Mouse (Mus musculus) embryonic facial prominence, embryonic 12.5 days (tissue): ENCODE results near the gene Akt2. TPM values are rescaled to one million over a fixed set of nuclear protein-coding genes. Genes with fewer than 3 reads are reported as not detected.
A peak's percentile ranks its signal among the peaks of the same experiment; 100 is the strongest.
"Not testable (repeated sequence)": the region's sequence is repeated elsewhere in the genome, so short reads cannot be mapped to it uniquely, and the experiment has no call there.

Experiments
- ATAC-seq: fragments of 200-750 bp; cut with Nextera tagmentation; 2 replicates; pipeline ENCODE4 v1.8.0; 2017; ENCODE audit not compliant: insufficient number of reproducible peaks, insufficient read depth, low FRiP score, low TSS enrichment
- H3K27ac ChIP-seq: fragments of 300-500 bp; sonication (generic); 2 replicates; pipeline ENCODE4 v1.5.1; 2016; ENCODE audit warnings: mild to moderate bottlenecking
- H3K27me3 ChIP-seq: fragments of 300-500 bp; sonication (generic); 2 replicates; pipeline ENCODE4 v1.6.1; 2016; ENCODE audit warnings: mild to moderate bottlenecking, moderate library complexity
- H3K36me3 ChIP-seq: fragments of 300-500 bp; sonication (generic); 2 replicates; pipeline ENCODE4 v1.6.1; 2016; ENCODE audit warnings: mild to moderate bottlenecking
- H3K4me1 ChIP-seq: fragments of 300-500 bp; sonication (generic); 2 replicates; pipeline ENCODE4 v1.6.1; 2016
- H3K4me2 ChIP-seq: fragments of 300-500 bp; sonication (generic); replicated peaks from 2 replicates; pipeline ENCODE4 v1.6.1; 2016; ENCODE audit warnings: mild to moderate bottlenecking, moderate library complexity
- H3K4me3 ChIP-seq: fragments of 300-500 bp; sonication (generic); 2 replicates; pipeline ENCODE4 v1.5.1; 2016; ENCODE audit warnings: mild to moderate bottlenecking
- H3K9ac ChIP-seq: fragments of 300-500 bp; sonication (generic); 2 replicates; pipeline ENCODE4 v1.6.1; 2016; ENCODE audit warnings: mild to moderate bottlenecking, moderate library complexity
- H3K9me3 ChIP-seq: fragments of 300-500 bp; sonication (generic); 2 replicates; pipeline ENCODE4 v1.6.1; 2016; ENCODE audit warnings: mild to moderate bottlenecking, moderate library complexity
- WGBS: fragments of 180-500 bp; shearing (Covaris S2); methylation state at CpG from one replicate; pipeline ENCODE4 v1.1.7; 2016; 5-methylcytosine and 5-hydroxymethylcytosine counted together
- polyA plus RNA-seq: library from polyadenylated mRNA; unstranded; fragments of >200 nt; fragmentation: Nextera tagmentation; extraction: Ambion mirVana; gene quantifications from 2 replicates; pipeline ENCODE4 v1.2.1, GENCODE M21; 2016

The Akt2 gene
- polyA plus RNA-seq, 1 experiment from 2014 or later = 114 TPM

GRCm38 (mm10) chr7:27627707-27628106, 36.4 kb downstream of the Akt2 start:
- H3K4me1 ChIP-seq = no peaks in the 10 kb centered on the region
- no peaks in the 10 kb centered on the region for H3K27me3 ChIP-seq
- 89% methylated on average over 7 of the region's 7 CpGs for WGBS
- no peak for ATAC-seq
- H3K9me3 ChIP-seq = no peaks in the 10 kb centered on the region
- H3K9ac ChIP-seq = no peak overlapping the region
- no peak overlapping the region for H3K27ac ChIP-seq
- peaks cover 89% of the 10 kb centered on the region for H3K36me3 ChIP-seq
- H3K4me3 ChIP-seq = no peak overlapping the region
- no peak overlapping the region for H3K4me2 ChIP-seq

- peaks cover 91% of the 10 kb centered on the region for H3K36me3 ChIP-seq
- H3K27ac ChIP-seq = no peak overlapping the region
- no peaks in the 10 kb centered on the region for H3K9me3 ChIP-seq
- H3K4me2 ChIP-seq = no peak overlapping the region
- no peak overlapping the region for H3K4me3 ChIP-seq
- ATAC-seq = no peak
- H3K4me1 ChIP-seq = no peaks in the 10 kb centered on the region
- 96% methylated on average over 6 of the region's 6 CpGs for WGBS
- no peaks in the 10 kb centered on the region for H3K27me3 ChIP-seq
- H3K9ac ChIP-seq = no peak overlapping the region
Observed at GRCm38 (mm10) chr7:27628190-27628589, 36.8 kb downstream of the Akt2 start.

DNA sequence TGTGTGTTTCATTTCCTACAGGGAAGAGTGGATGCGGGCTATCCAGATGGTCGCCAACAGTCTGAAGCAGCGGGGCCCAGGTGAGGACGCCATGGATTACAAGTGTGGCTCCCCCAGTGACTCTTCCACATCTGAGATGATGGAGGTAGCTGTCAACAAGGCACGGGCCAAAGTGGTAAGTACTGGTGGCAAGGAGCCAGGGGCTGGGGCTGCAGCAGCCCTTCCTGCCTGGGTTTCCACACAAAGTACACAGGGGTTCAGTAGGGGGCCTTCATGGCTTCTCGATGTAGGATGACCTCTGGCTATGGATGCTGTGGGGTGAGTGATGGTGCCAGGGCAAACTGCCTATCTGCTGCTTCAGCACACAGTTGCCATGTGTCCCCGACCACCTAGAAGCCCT, 37.5 kb downstream of the Akt2 start:
- 95% methylated on average over 7 of the region's 7 CpGs for WGBS

GRCm38 (mm10) chr7:27631439-27631838, 40.1 kb downstream of the Akt2 start:
- Histone ChIP-seq H3K4me2 (no peak overlapping the region), H3K9me3 (no peaks in the 10 kb centered on the region), H3K27me3 (no peaks in the 10 kb centered on the region), H3K9ac (no peak overlapping the region), H3K4me1 (no peaks in the 10 kb centered on the region), H3K4me3 (no peak overlapping the region), H3K36me3 (peaks cover 88% of the 10 kb centered on the region), H3K27ac (no peak overlapping the region)
- WGBS = 96% methylated on average over 4 of the region's 4 CpGs
- no peak for ATAC-seq

More for the DNA sequence above, 37.5 kb downstream of the Akt2 start:
- ATAC-seq, H3K9me3 ChIP-seq, H3K9ac ChIP-seq, H3K4me2 ChIP-seq, H3K27me3 ChIP-seq, H3K4me1 ChIP-seq, H3K4me3 ChIP-seq, H3K27ac ChIP-seq: not testable (repeated sequence)
- H3K36me3 ChIP-seq = peaks cover 89% of the 10 kb centered on the region

- Histone ChIP-seq H3K27me3 (no peaks in the 10 kb centered on the region), H3K4me2 (no peak overlapping the region), H3K9me3 (no peaks in the 10 kb centered on the region), H3K27ac (no peak overlapping the region), H3K36me3 (peaks cover 86% of the 10 kb centered on the region), H3K9ac (no peak overlapping the region), H3K4me3 (no peak overlapping the region), H3K4me1 (no peaks in the 10 kb centered on the region)
- ATAC-seq = no peak
- 94% methylated on average over 6 of the region's 6 CpGs for WGBS
Observed at GRCm38 (mm10) chr7:27633166-27633565, 41.8 kb downstream of the Akt2 start.

DNA sequence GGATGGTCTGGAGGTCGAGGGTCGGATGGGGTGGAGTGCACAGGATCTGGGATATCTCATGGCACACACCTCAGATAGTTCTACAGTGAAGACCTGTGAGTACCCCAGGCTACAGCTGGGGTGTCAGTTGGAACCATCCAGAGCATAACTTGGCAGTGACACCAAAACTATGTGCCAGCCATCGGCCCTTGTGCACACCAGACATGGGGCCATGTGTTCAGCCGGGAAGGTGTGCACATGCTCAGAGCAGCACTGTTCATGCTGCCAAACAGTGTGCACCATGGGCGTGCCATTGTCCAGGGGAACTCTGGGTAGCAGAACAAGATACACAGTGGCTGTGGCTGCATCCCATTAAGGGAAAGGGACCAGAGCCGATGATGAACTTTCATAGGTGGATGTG, 43.3 kb downstream of the Akt2 start:
- WGBS = 93% methylated on average over 6 of the region's 6 CpGs
- ATAC-seq = no peak
- Histone ChIP-seq H3K9ac (no peak overlapping the region), H3K27me3 (no peaks in the 10 kb centered on the region), H3K36me3 (peaks cover 75% of the 10 kb centered on the region), H3K9me3 (no peaks in the 10 kb centered on the region), H3K27ac (no peak overlapping the region), H3K4me3 (no peak overlapping the region), H3K4me1 (no peaks in the 10 kb centered on the region), H3K4me2 (no peak overlapping the region)

GRCm38 (mm10) chr7:27635094-27635493, 43.7 kb downstream of the Akt2 start:
- H3K9me3 ChIP-seq, H3K27ac ChIP-seq, ATAC-seq, H3K4me2 ChIP-seq, H3K4me1 ChIP-seq, H3K9ac ChIP-seq, H3K27me3 ChIP-seq, H3K4me3 ChIP-seq: not testable (repeated sequence)
- WGBS = 92% methylated on average over 2 of the region's 2 CpGs
- H3K36me3 ChIP-seq = peaks cover 75% of the 10 kb centered on the region

GRCm38 (mm10) chr7:27644471-27644870, 53.1 kb downstream of the Akt2 start:
- Histone ChIP-seq H3K4me2 (no peak overlapping the region), H3K27me3 (no peaks in the 10 kb centered on the region), H3K36me3 (peaks cover 6% of the 10 kb centered on the region; the same call in 1 of the 2 replicates), H3K9ac (no peak overlapping the region), H3K4me1 (no peaks in the 10 kb centered on the region), H3K9me3 (no peaks in the 10 kb centered on the region), H3K27ac (no peak overlapping the region), H3K4me3 (no peak overlapping the region)
- WGBS = 50% methylated on average over 1 of the region's 1 CpGs
- no peak for ATAC-seq

GRCm38 (mm10) chr7:27646516-27646915, 55.2 kb downstream of the Akt2 start:
- H3K4me2 ChIP-seq = no peak overlapping the region
- WGBS = 83% methylated on average over 7 of the region's 7 CpGs
- H3K27me3 ChIP-seq = no peaks in the 10 kb centered on the region
- no peak overlapping the region for H3K27ac ChIP-seq
- H3K9ac ChIP-seq = no peak overlapping the region
- no peaks in the 10 kb centered on the region for H3K9me3 ChIP-seq
- no peaks in the 10 kb centered on the region for H3K4me1 ChIP-seq
- ATAC-seq = no peak
- H3K4me3 ChIP-seq = no peak overlapping the region
- H3K36me3 ChIP-seq = no peaks in the 10 kb centered on the region

DNA sequence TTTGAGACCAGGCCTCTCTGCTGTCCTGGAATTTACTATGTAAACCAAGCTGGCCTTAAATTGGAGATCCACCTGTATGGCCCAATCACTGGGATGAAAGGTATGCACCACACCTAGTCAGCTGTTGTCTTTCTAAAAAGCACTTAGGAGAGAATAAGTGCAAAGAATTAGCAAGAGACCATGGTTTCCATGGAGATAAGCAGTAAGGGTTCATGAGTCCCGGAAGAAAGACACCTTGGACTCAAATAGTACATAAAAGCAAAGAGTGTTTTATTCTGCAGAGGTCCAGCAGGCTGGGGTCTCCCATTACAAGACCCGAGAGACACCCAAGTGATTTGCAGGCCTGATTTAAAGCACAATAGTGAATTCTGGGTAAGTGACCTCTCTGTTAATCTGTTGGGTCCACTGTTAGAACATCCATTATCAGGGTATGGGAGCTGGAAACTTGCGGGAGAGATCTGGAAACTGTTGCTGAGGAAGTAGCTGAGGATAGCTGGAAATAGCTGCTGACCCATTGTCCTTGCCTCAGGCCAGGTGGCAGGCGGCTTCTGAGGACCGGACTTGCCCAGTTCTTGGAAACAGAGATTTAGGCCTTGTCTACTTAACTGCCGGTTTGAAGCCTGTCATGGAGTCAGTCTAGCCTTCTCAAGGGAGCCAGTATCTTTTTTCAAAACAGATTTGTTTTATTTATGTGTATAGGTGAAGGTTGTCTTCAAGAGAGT, 56.1 kb downstream of the Akt2 start:
- H3K4me3 ChIP-seq = no peak overlapping the region
- H3K9ac ChIP-seq = no peak overlapping the region
- H3K36me3 ChIP-seq = no peaks in the 10 kb centered on the region
- H3K9me3 ChIP-seq = no peaks in the 10 kb centered on the region
- peaks cover 3% of the 10 kb centered on the region for H3K27me3 ChIP-seq
- no peak overlapping the region for H3K27ac ChIP-seq
- no peak for ATAC-seq
- H3K4me1 ChIP-seq = no peaks in the 10 kb centered on the region
- H3K4me2 ChIP-seq = no peak overlapping the region
- WGBS = 83% methylated on average over 6 of the region's 6 CpGs

GRCm38 (mm10) chr7:27649723-27650122, 58.4 kb downstream of the Akt2 start:
- Histone ChIP-seq H3K27ac (no peak overlapping the region), H3K27me3 (peaks cover 26% of the 10 kb centered on the region), H3K9ac (no peak overlapping the region), H3K4me1 (peaks cover 5% of the 10 kb centered on the region), H3K9me3 (no peaks in the 10 kb centered on the region), H3K36me3 (no peaks in the 10 kb centered on the region), H3K4me2 (no peak overlapping the region), H3K4me3 (no peak overlapping the region)
- 91% methylated on average over 11 of the region's 11 CpGs for WGBS
- no peak for ATAC-seq

- WGBS = 7% methylated on average over 10 of the region's 10 CpGs
- no peaks in the 10 kb centered on the region for H3K36me3 ChIP-seq
- no peak overlapping the region for H3K27ac ChIP-seq
- H3K4me2 ChIP-seq = 0 out of 2 replicates have a peak overlapping the region, but pooled peaks have one; percentile 13
- H3K4me3 ChIP-seq = no peak overlapping the region
- no peak overlapping the region for H3K9ac ChIP-seq
- ATAC-seq = no peak
- peaks cover 5% of the 10 kb centered on the region for H3K4me1 ChIP-seq
- H3K9me3 ChIP-seq = no peaks in the 10 kb centered on the region
- peaks cover 38% of the 10 kb centered on the region for H3K27me3 ChIP-seq
Observed at GRCm38 (mm10) chr7:27650949-27651348, 59.6 kb downstream of the Akt2 start.
